Mouse (Mus musculus): ENCODE results near the gene Scg2. TPM values are rescaled to one million over a fixed set of nuclear protein-coding genes. Genes with fewer than 3 reads are reported as not detected.

Gene Scg2
- polyA plus RNA-seq, 1 experiment = 1.5 TPM

DNA sequence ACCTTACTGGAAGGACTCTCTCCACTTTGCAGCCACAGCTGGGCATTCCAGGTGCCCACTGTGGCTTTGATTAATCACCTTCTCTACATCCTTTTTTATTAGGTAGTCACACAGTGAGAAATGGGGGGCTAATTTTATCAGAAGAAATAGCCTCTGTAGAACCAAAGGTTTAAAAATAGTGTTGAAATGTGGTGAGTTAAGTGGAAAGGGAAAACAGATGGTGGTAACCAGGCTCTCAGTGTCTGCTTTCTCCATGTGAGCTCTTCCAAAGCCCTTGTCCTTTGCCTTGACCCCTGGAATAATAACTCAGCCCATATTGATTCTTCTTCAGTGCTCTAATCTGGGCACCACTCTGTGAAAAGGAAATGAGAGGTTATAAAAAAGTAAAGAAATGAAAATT is 24.4 kb downstream of the Scg2 start:
- TF ChIP-seq CTCF (IDR thresholded peaks at IDR 0.05; ENCODE audit: extremely low read depth, insufficient read length, insufficient replicate concordance, low read depth, low read length) (no peak), POLR2A (IDR thresholded peaks at IDR 0.05; ENCODE audit: low read depth, low read length) (no peak)
- Histone ChIP-seq H3K4me3 (ENCODE audit: low read depth, low read length) (no peak overlapping the region), H3K4me1 (ENCODE audit: control insufficient read depth, insufficient read depth, insufficient read length, low read length) (no peaks in the 10 kb centered on the region), H3K36me3 (ENCODE audit: control insufficient read depth, insufficient read depth, low read length) (no peaks in the 10 kb centered on the region), H3K27ac (ENCODE audit: insufficient read depth, low read depth, low read length) (no peak overlapping the region), H3K27me3 (ENCODE audit: control insufficient read depth, insufficient read depth, low read length) (no peaks in the 10 kb centered on the region)

DNA sequence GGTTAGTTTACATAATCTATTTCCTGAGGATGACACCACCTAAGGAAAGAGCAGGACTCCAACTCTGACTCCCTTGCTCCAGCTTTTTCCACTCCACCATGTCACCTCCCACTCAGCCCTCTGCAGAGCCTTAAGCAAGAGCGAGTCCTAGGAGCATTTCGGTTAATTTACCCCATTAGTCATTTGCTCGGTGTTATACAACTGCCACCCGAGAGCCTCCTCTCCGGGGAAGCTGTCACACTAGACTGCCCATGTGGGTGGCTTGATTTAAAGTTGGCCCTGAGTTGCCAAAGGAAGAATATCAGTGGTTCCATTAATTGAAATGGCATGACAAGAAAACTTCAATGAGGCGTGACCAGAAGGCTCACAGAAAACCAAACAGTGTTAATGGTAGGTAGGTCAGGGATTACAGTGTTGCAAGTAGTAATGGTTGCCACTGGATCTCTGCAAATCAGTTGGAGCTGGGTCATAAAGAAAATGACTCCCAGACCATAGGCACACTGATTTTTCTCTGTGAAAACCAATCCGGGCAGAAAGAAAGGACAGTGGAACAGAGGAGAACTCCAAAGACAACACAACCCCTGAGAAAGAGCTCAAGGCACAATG is 33.5 kb downstream of the Scg2 start:
- Histone ChIP-seq H3K27ac (ENCODE audit: insufficient read depth, low read depth, low read length) (no peak overlapping the region), H3K27me3 (ENCODE audit: control insufficient read depth, insufficient read depth, low read length) (no peaks in the 10 kb centered on the region), H3K36me3 (ENCODE audit: control insufficient read depth, insufficient read depth, low read length) (no peaks in the 10 kb centered on the region), H3K4me3 (ENCODE audit: low read depth, low read length) (no peak overlapping the region), H3K4me1 (ENCODE audit: control insufficient read depth, insufficient read depth, insufficient read length, low read length) (no peaks in the 10 kb centered on the region)
- WGBS = 80% methylated on average over 7 of the region's 7 CpGs
- TF ChIP-seq POLR2A (IDR thresholded peaks at IDR 0.05; ENCODE audit: low read depth, low read length) (no peak), CTCF (IDR thresholded peaks at IDR 0.05; ENCODE audit: extremely low read depth, insufficient read length, insufficient replicate concordance, low read depth, low read length) (no peak)

DNA sequence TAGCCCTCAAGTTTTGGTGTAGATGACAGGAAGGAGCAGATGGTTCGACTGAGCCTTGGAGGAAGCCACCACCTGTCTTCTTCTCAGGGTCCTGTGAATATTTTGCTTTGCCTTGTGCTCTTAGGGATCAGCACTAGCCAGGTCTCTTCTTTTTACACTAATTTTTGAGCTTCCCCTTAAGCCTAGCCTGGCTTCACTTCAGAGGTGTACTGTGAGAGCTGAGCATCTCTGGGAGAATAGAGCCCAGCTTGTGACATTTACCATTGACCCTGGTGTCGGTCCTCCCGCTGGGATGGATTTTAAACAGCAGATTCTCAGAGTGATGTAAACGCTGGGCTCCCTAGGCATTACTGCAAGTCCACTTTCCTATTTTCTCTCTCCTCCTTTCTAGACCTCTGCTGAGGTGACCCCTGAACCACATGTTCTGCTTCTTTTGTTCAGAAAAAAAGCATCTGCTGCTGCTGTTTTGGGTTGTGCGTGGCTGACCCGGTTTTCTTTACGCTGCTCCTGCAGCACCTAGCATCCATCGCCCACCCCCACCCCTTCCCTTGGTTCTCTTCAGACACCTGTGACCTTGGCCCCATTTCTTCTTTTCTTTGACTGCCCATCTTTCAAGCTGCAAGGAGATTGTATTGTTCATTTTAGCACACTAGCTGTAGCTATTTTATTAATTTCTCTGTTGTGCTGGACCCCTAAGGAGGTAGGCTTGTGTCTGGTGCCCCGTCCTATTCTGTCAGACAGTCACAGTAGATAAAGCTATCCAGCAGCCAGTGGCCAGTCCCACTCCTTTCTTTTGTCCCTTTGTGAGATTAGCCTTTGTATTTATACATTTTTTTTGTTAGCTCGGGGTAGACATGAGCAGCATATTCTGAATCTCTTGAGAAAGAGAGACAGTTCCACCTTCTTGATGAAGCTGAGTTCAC is 38.6 kb downstream of the Scg2 start:
- Histone ChIP-seq H3K27me3 (ENCODE audit: control insufficient read depth, insufficient read depth, low read length) (no peaks in the 10 kb centered on the region), H3K27ac (ENCODE audit: insufficient read depth, low read depth, low read length) (no peak overlapping the region), H3K36me3 (ENCODE audit: control insufficient read depth, insufficient read depth, low read length) (no peaks in the 10 kb centered on the region), H3K4me1 (ENCODE audit: control insufficient read depth, insufficient read depth, insufficient read length, low read length) (no peaks in the 10 kb centered on the region), H3K4me3 (ENCODE audit: low read depth, low read length) (no peak overlapping the region)
- 72% methylated on average over 10 of the region's 10 CpGs for WGBS
- no peak for TF ChIP-seq POLR2A (IDR thresholded peaks at IDR 0.05; ENCODE audit: low read depth, low read length)
- no peak for TF ChIP-seq CTCF (IDR thresholded peaks at IDR 0.05; ENCODE audit: extremely low read depth, insufficient read length, insufficient replicate concordance, low read depth, low read length)

DNA sequence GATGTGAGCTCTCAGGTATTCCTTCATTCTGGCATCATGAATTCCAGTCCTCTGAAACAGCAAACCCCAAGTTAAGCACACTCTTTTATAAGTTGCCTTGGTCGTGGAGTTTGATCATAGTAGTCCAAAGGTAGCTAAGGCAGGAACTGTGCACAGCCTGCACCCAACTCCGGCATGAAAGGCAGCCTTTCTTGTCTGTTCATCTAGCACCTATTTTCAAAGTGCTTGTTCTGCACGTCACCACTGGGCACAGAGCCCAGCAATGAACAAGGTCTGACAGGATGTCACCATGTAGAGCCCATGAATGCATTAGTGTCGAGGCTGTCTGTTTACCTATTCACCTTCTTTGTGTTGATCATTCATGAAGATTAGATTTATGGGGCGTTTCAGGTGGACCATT is 39.6 kb downstream of the Scg2 start:
- TF ChIP-seq CTCF (IDR thresholded peaks at IDR 0.05; ENCODE audit: extremely low read depth, insufficient read length, insufficient replicate concordance, low read depth, low read length) (no peak), POLR2A (IDR thresholded peaks at IDR 0.05; ENCODE audit: low read depth, low read length) (no peak)
- Histone ChIP-seq H3K27ac (ENCODE audit: insufficient read depth, low read depth, low read length) (no peak overlapping the region), H3K4me1 (ENCODE audit: control insufficient read depth, insufficient read depth, insufficient read length, low read length) (no peaks in the 10 kb centered on the region), H3K36me3 (ENCODE audit: control insufficient read depth, insufficient read depth, low read length) (no peaks in the 10 kb centered on the region), H3K4me3 (ENCODE audit: low read depth, low read length) (no peak overlapping the region), H3K27me3 (ENCODE audit: control insufficient read depth, insufficient read depth, low read length) (no peaks in the 10 kb centered on the region)
- WGBS = 49% methylated on average over 5 of the region's 5 CpGs

Other genes with a start within 250 kb of the Scg2 start
- 26.4 and 35.8 TPM in 2 replicates for gene Ap1s3, start 231.9 kb upstream of the Scg2 start, polyA plus RNA-seq (2012; rRNA removed)